Mouse (Mus musculus) limb, embryonic 12.5 days (tissue): ENCODE results near the gene Adam12. TPM values are rescaled to one million over a fixed set of nuclear protein-coding genes. Genes with fewer than 3 reads are reported as not detected.

Experiments
- ATAC-seq: fragments of 200-750 bp; cut with Nextera tagmentation; 2 replicates; pipeline ENCODE4 v1.8.0; 2017; ENCODE audit warnings: low read depth, moderate TSS enrichment; ENCODE audit not compliant: insufficient number of reproducible peaks, insufficient read depth, low FRiP score, low TSS enrichment
- H3K27ac ChIP-seq: fragments of 300-500 bp; sonication (generic); 2 replicates; pipeline ENCODE4 v1.5.1; 2016; ENCODE audit warnings: mild to moderate bottlenecking, moderate library complexity
- H3K27me3 ChIP-seq: fragments of 300-500 bp; sonication (generic); 2 replicates; pipeline ENCODE4 v1.6.1; 2016; ENCODE audit warnings: mild to moderate bottlenecking, moderate library complexity
- H3K36me3 ChIP-seq: fragments of 300-500 bp; sonication (generic); 2 replicates; pipeline ENCODE4 v1.6.1; 2016; ENCODE audit warnings: mild to moderate bottlenecking, moderate library complexity
- H3K4me1 ChIP-seq: fragments of 300-500 bp; sonication (generic); replicated peaks from 2 replicates; pipeline ENCODE4 v1.6.1; 2016
- H3K4me2 ChIP-seq: fragments of 300-500 bp; sonication (generic); 2 replicates; pipeline ENCODE4 v1.6.1; 2016; ENCODE audit warnings: mild to moderate bottlenecking, moderate library complexity
- H3K4me3 ChIP-seq: fragments of 300-500 bp; sonication (generic); replicated peaks from 2 replicates; pipeline ENCODE4 v1.5.1; 2016; ENCODE audit warnings: mild to moderate bottlenecking
- H3K9ac ChIP-seq: fragments of 300-500 bp; sonication (generic); replicated peaks from 2 replicates; pipeline ENCODE4 v1.6.1; 2016; ENCODE audit warnings: mild to moderate bottlenecking, moderate library complexity
- H3K9me3 ChIP-seq: fragments of 300-500 bp; sonication (generic); 2 replicates; pipeline ENCODE4 v1.6.1; 2016; ENCODE audit warnings: mild to moderate bottlenecking, moderate library complexity
- WGBS: fragments of 180-500 bp; shearing (Covaris S2); methylation state at CpG from one replicate; pipeline ENCODE4 v1.1.7; 2016; 5-methylcytosine and 5-hydroxymethylcytosine counted together
- polyA plus RNA-seq: library from polyadenylated mRNA; unstranded; fragments of >200 nt; fragmentation: Nextera tagmentation; extraction: Ambion mirVana; gene quantifications from 2 replicates; pipeline ENCODE4 v1.2.1, GENCODE M21; 2016

Adam12 gene
- polyA plus RNA-seq, 1 experiment from 2014 or later = 4.9 TPM

GRCm38 (mm10) chr7:134241212-134241611, 9.3 kb upstream of the Adam12 start:
- H3K27me3 ChIP-seq = peaks cover 7% of the 10 kb centered on the region
- H3K9ac ChIP-seq = no peak overlapping the region
- no peaks in the 10 kb centered on the region for H3K36me3 ChIP-seq
- H3K4me3 ChIP-seq = no peak overlapping the region
- H3K4me1 ChIP-seq = no peaks in the 10 kb centered on the region
- 89% methylated on average over 4 of the region's 4 CpGs for WGBS
- H3K9me3 ChIP-seq = no peaks in the 10 kb centered on the region
- ATAC-seq = no peak
- no peak overlapping the region for H3K4me2 ChIP-seq
- no peak overlapping the region for H3K27ac ChIP-seq

DNA sequence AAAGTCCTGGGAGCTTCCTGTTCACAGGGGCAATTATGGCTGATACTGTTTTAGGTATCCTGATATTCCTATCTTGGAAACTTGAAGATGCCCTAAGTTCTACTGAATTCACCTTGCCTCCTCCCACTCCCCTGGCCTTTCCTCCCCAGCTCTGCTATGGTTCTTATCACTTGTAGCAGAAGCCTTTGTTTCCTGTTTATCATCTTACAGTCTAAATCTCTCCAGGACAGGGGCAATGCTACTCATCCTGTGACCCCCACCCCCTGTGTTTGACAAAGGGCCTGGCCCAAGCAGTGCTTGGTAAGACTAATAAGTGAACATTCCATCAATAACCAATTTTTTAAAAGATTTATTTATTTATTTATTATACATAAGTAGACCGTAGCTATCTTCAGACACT, 8.6 kb upstream of the Adam12 start:
- H3K4me3 ChIP-seq = no peak overlapping the region
- H3K9ac ChIP-seq = no peak overlapping the region
- no peaks in the 10 kb centered on the region for H3K4me1 ChIP-seq
- H3K36me3 ChIP-seq = no peaks in the 10 kb centered on the region
- ATAC-seq = no peak
- no peaks in the 10 kb centered on the region for H3K9me3 ChIP-seq
- no peak overlapping the region for H3K4me2 ChIP-seq
- WGBS = 92% methylated on average over 1 of the region's 1 CpGs
- peaks cover 10% of the 10 kb centered on the region for H3K27me3 ChIP-seq
- no peak overlapping the region for H3K27ac ChIP-seq

GRCm38 (mm10) chr7:134238863-134239262, 6.9 kb upstream of the Adam12 start:
- 89% methylated on average over 3 of the region's 3 CpGs for WGBS
- no peaks in the 10 kb centered on the region for H3K36me3 ChIP-seq
- no peaks in the 10 kb centered on the region for H3K9me3 ChIP-seq
- H3K27me3 ChIP-seq = peaks cover 10% of the 10 kb centered on the region
- H3K4me2 ChIP-seq = no peak overlapping the region
- H3K9ac ChIP-seq = no peak overlapping the region
- H3K4me1 ChIP-seq = no peaks in the 10 kb centered on the region
- no peak overlapping the region for H3K27ac ChIP-seq
- no peak overlapping the region for H3K4me3 ChIP-seq
- ATAC-seq = no peak

DNA sequence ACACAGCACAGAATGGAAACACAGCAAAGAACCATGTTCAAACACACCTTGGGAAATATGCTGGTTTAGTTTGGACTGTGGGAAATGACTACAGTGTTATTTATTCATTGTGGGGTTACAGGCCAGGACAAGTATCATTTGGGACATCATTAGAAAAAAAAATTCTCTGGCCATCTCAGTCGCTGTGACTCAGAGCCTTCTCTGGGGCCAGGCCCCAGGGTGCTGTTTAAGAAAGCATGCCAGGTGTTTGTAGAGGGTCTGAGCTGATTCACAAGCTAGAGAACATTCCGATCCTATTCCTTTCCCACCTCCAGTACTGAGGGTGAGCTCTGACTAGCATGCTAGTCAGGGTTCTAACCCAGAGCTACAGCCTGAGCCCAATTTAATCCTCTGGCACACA, 5.4 kb upstream of the Adam12 start:
- Histone ChIP-seq H3K27ac (no peak overlapping the region), H3K4me2 (no peak overlapping the region), H3K27me3 (peaks cover 10% of the 10 kb centered on the region), H3K4me1 (peaks cover 4% of the 10 kb centered on the region; the same call in 1 of the 2 replicates), H3K9me3 (no peaks in the 10 kb centered on the region), H3K9ac (no peak overlapping the region), H3K36me3 (no peaks in the 10 kb centered on the region), H3K4me3 (no peak overlapping the region)
- ATAC-seq = no peak
- whole genome bisulfite sequencing = 52% methylated on average over 2 of the region's 2 CpGs

GRCm38 (mm10) chr7:134236727-134237126, 4.8 kb upstream of the Adam12 start:
- H3K36me3 ChIP-seq = no peaks in the 10 kb centered on the region

DNA sequence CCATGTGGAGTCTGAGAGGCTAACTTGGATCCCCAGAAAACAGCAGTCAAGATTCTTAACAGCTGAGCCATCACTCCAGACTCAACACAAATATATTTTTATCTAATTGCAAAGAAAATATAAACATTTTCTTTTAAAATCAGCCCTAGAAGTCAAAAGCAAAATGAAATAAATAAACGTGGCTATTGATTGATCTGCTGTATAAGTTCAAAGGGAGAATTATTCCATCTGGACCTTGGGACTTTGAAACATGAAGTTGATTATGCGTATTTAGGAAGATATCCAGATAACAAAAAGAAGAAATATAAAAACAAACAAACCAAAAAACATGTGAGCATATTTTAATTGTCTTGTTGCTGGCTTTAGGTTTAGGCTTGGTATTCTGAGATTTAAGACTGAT, 3.6 kb upstream of the Adam12 start:
- Histone ChIP-seq H3K9ac (no peak overlapping the region), H3K36me3 (no peaks in the 10 kb centered on the region), H3K4me2 (no peak overlapping the region), H3K4me3 (no peak overlapping the region), H3K27ac (no peak overlapping the region), H3K4me1 (peaks cover 14% of the 10 kb centered on the region), H3K9me3 (no peaks in the 10 kb centered on the region), H3K27me3 (peaks cover 10% of the 10 kb centered on the region)
- ATAC-seq = no peak
- 84% methylated on average over 2 of the region's 2 CpGs for WGBS

More at GRCm38 (mm10) chr7:134236727-134237126, 4.8 kb upstream of the Adam12 start:
- no peak for ATAC-seq
- Histone ChIP-seq H3K9ac (no peak overlapping the region), H3K4me1 (peaks cover 11% of the 10 kb centered on the region), H3K27me3 (peaks cover 10% of the 10 kb centered on the region), H3K4me3 (no peak overlapping the region), H3K9me3 (no peaks in the 10 kb centered on the region), H3K4me2 (no peak overlapping the region), H3K27ac (no peak overlapping the region)

DNA sequence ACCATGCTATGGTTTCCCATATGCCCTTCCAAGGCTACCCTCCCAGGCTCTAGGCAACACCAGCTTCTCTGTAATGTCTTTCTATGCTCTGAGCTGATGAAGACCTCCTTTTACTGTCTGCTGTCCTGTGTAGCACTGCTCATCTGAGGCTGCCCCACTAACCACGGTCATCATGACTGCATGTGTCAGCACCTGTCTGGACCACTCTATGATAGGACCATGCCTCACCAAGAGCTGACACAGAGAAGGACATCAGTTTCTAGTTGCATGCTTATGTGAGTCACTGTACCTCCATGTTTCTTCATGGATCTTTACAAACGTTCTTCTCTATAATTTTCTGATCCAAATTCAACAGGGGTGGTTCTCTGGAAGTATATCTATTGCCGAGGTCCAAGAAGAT, 1.2 kb downstream of the Adam12 start:
- Histone ChIP-seq H3K27ac (no peak overlapping the region), H3K4me1 (peaks cover 26% of the 10 kb centered on the region), H3K36me3 (no peaks in the 10 kb centered on the region), H3K4me2 (no peak overlapping the region), H3K4me3 (no peak overlapping the region), H3K27me3 (peaks cover 19% of the 10 kb centered on the region), H3K9ac (no peak overlapping the region), H3K9me3 (no peaks in the 10 kb centered on the region)
- WGBS = 79% methylated on average over 3 of the region's 3 CpGs
- ATAC-seq = no peak

DNA sequence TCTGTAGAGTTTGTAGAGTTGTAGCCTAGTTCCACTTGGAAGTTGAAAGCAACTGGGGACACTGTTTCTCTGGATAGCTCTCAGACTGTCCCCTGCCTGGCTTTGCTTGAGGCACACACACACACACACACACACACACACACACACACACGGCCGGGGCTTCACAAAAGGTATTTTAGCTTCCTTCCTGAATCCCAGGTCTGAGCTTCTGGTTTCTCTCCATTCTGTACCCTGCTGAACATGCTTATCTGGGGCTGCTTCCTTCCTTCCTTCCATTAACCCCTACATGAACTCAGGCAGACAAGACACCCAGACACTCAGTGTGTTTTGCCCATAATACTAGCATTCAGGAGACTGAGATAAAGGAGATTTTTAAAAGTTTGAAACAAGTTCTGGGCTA, 2.0 kb downstream of the Adam12 start:
- Histone ChIP-seq H3K4me3 (no peak overlapping the region), H3K4me1 (peaks cover 28% of the 10 kb centered on the region), H3K9me3 (no peaks in the 10 kb centered on the region), H3K27ac (no peak overlapping the region), H3K4me2 (no peak overlapping the region), H3K36me3 (no peaks in the 10 kb centered on the region), H3K27me3 (peaks cover 26% of the 10 kb centered on the region), H3K9ac (no peak overlapping the region)
- WGBS = 84% methylated on average over 2 of the region's 2 CpGs
- no peak for ATAC-seq

- no peak for ATAC-seq
- WGBS = 19% methylated on average over 13 of the region's 13 CpGs
- Histone ChIP-seq H3K36me3 (no peaks in the 10 kb centered on the region), H3K9me3 (no peaks in the 10 kb centered on the region), H3K27ac (peak overlapping the region; percentile 53; the same call in 1 of the 2 replicates), H3K9ac (no peak overlapping the region), H3K4me3 (no peak overlapping the region), H3K4me2 (0 out of 2 replicates have a peak overlapping the region, but pooled peaks have one; percentile 15), H3K4me1 (peaks cover 35% of the 10 kb centered on the region), H3K27me3 (peaks cover 35% of the 10 kb centered on the region)
Measured at GRCm38 (mm10) chr7:134227773-134228455, 4.0 kb downstream of the Adam12 start.

GRCm38 (mm10) chr7:134227101-134227500, 4.8 kb downstream of the Adam12 start:
- H3K4me1 ChIP-seq = peaks cover 28% of the 10 kb centered on the region
- H3K27me3 ChIP-seq = peaks cover 37% of the 10 kb centered on the region
- H3K9ac ChIP-seq = no peak overlapping the region
- no peaks in the 10 kb centered on the region for H3K9me3 ChIP-seq
- H3K36me3 ChIP-seq = no peaks in the 10 kb centered on the region
- no peak overlapping the region for H3K4me2 ChIP-seq
- no peak for ATAC-seq
- no peak overlapping the region for H3K27ac ChIP-seq
- 86% methylated on average over 4 of the region's 4 CpGs for WGBS
- H3K4me3 ChIP-seq = no peak overlapping the region

DNA sequence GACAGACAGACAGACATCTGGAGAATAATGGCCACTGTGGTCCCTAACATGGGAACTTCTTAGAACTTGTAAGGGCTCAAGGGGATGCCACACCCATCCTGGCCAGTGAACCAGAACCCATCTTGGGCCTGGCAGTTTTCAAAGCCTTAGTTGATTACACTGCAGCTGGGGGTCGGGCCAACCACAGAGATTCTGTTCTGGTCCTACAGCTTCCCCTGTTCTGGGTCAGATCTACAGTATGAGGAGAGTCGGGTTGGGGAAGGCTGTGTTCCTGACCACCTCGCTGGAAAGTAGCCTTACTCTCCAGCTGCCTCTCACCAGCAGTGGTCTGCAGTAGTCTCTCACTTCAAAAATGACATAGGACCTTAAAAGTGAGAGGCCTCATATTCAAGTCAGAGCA, 5.7 kb downstream of the Adam12 start:
- H3K9ac ChIP-seq = no peak overlapping the region
- WGBS = 81% methylated on average over 3 of the region's 3 CpGs
- no peak overlapping the region for H3K27ac ChIP-seq
- no peak overlapping the region for H3K4me3 ChIP-seq
- no peak overlapping the region for H3K4me2 ChIP-seq
- peaks cover 21% of the 10 kb centered on the region for H3K4me1 ChIP-seq
- H3K9me3 ChIP-seq = no peaks in the 10 kb centered on the region
- ATAC-seq = no peak
- peaks cover 37% of the 10 kb centered on the region for H3K27me3 ChIP-seq
- H3K36me3 ChIP-seq = no peaks in the 10 kb centered on the region
